Mouse (Mus musculus) liver, adult 2 months (tissue): ENCODE results near the gene Tma7. TPM values are rescaled to one million over a fixed set of nuclear protein-coding genes. Genes with fewer than 3 reads are reported as not detected.

ENCODE experiments used
- DNase-seq: peaks from one replicate; pipeline ENCODE4 v3.0.0-alpha.2; 2011; ENCODE audit warnings: low read depth, low spot score; ENCODE audit errors: extremely low read depth
- H3K27ac ChIP-seq: fragments of 200-500 bp; replicated peaks from 2 replicates; pipeline ENCODE4 v1.5.1; 2012; ENCODE audit warnings: low read depth, mild to moderate bottlenecking, control low read depth, inconsistent platforms, low read length; ENCODE audit not compliant: insufficient read depth
- H3K27me3 ChIP-seq: fragments of 200-500 bp; 2 replicates; pipeline ENCODE4 v1.6.1; 2012; ENCODE audit warnings: mild to moderate bottlenecking, moderate library complexity, low read length, inconsistent platforms; ENCODE audit not compliant: control insufficient read depth, insufficient read depth
- H3K36me3 ChIP-seq: fragments of 200-500 bp; 2 replicates; pipeline ENCODE4 v1.6.1; 2012; ENCODE audit warnings: low read length, inconsistent platforms; ENCODE audit not compliant: control insufficient read depth, insufficient read depth
- H3K4me1 ChIP-seq: fragments of 200-500 bp; 2 replicates; pipeline ENCODE4 v1.6.1; 2011; ENCODE audit warnings: low read length; ENCODE audit not compliant: control insufficient read depth, insufficient read depth
- H3K4me3 ChIP-seq: fragments of 200-500 bp; 2 replicates; pipeline ENCODE4 v1.5.1; 2011; ENCODE audit warnings: low read depth, mild to moderate bottlenecking, control low read depth, low read length, moderate library complexity; ENCODE audit not compliant: insufficient read depth
- H3K79me2 ChIP-seq: fragments of 200-500 bp; 2 replicates; pipeline ENCODE4 v1.6.1; 2012; ENCODE audit warnings: inconsistent platforms, mild to moderate bottlenecking, low read length, moderate library complexity; ENCODE audit not compliant: control insufficient read depth, insufficient read depth
- H3K9ac ChIP-seq: fragments of 200-500 bp; 2 replicates; pipeline ENCODE4 v1.6.1; 2012; ENCODE audit warnings: low read depth, mild to moderate bottlenecking, control low read depth, inconsistent platforms, low read length
- CTCF ChIP-seq: fragments of 200-500 bp; IDR thresholded peaks from 2 replicates; pipeline ENCODE4 v1.5.1; 2011; ENCODE audit warnings: low read depth, low read length, control low read depth
- POLR2A ChIP-seq: fragments of 200-500 bp; IDR thresholded peaks from 2 replicates; pipeline ENCODE4 v1.6.1; 2011; ENCODE audit warnings: low read length, control low read depth; ENCODE audit not compliant: insufficient read depth; ENCODE audit errors: extremely low read depth
- WGBS: fragments of 180-500 bp; shearing (Covaris S2); methylation state at CpG from one replicate; pipeline ENCODE4 v1.1.7; 2018; 5-methylcytosine and 5-hydroxymethylcytosine counted together
- polyA plus RNA-seq: library from polyadenylated mRNA; depleted of rRNA; stranded (reverse); fragments of >200 nt; gene quantifications from 2 replicates; pipeline ENCODE4 v1.2.3, GENCODE M21; 2012
- total RNA-seq: library from RNA; depleted of rRNA; stranded (reverse); fragments of >200 nt; gene quantifications from 2 replicates; pipeline ENCODE4 v1.2.3, GENCODE M21; 2014

Gene Tma7
- total and polyA plus RNA-seq, 2 experiments, result 23.3 to 54.7 TPM

- peak; percentile 61 for DNase-seq
- Histone ChIP-seq H3K9ac (0 out of 2 replicates have a peak overlapping the region, but pooled peaks have one; percentile 29), H3K27me3 (no peaks in the 10 kb centered on the region), H3K27ac (peak overlapping the region; percentile 60), H3K4me3 (no peak overlapping the region), H3K4me1 (peaks cover 26% of the 10 kb centered on the region), H3K36me3 (no peaks in the 10 kb centered on the region), H3K79me2 (peaks cover 12% of the 10 kb centered on the region)
- 23% methylated on average over 6 of the region's 6 CpGs for WGBS
- TF ChIP-seq CTCF (no peak), POLR2A (no peak)
Measured at GRCm38 (mm10) chr9:109097291-109097690, 14.9 kb upstream of the Tma7 start.

GRCm38 (mm10) chr9:109096856-109097255 is 14.5 kb upstream of the Tma7 start:
- Histone ChIP-seq H3K4me1 (peaks cover 26% of the 10 kb centered on the region), H3K4me3 (0 out of 2 replicates have a peak overlapping the region, but pooled peaks have one; percentile 3), H3K27ac (peak overlapping the region; percentile 60), H3K79me2 (peaks cover 12% of the 10 kb centered on the region), H3K27me3 (no peaks in the 10 kb centered on the region), H3K9ac (peak overlapping the region; percentile 29), H3K36me3 (no peaks in the 10 kb centered on the region)
- WGBS, result 26% methylated on average over 6 of the region's 6 CpGs
- no peak for DNase-seq
- no peak for TF ChIP-seq CTCF
- TF ChIP-seq POLR2A, result no peak

- TF ChIP-seq CTCF (no peak), POLR2A (no peak)
- H3K36me3 ChIP-seq, result no peaks in the 10 kb centered on the region
- H3K27ac ChIP-seq, result peak overlapping the region; percentile 60
- 22% methylated on average over 9 of the region's 9 CpGs for WGBS
- peaks cover 12% of the 10 kb centered on the region for H3K79me2 ChIP-seq
- H3K4me1 ChIP-seq, result peaks cover 26% of the 10 kb centered on the region
- H3K27me3 ChIP-seq, result no peaks in the 10 kb centered on the region
- H3K4me3 ChIP-seq, result peak overlapping the region; percentile 82
- DNase-seq, result peak; percentile 57
- peak overlapping the region; percentile 89 for H3K9ac ChIP-seq
Measured at GRCm38 (mm10) chr9:109096251-109096661, 13.9 kb upstream of the Tma7 start.

- H3K27me3 ChIP-seq, result no peaks in the 10 kb centered on the region
- peak within 1 kb of the TSS; percentile 82 for H3K4me3 ChIP-seq
- 0 out of 2 replicates have a peak, but pooled peaks have one; percentile 30 for TF ChIP-seq POLR2A
- no peak for TF ChIP-seq CTCF
- DNase-seq, result no peak
- 1% methylated on average over 99 of the region's 102 CpGs for WGBS
- no peaks in the 10 kb centered on the region for H3K36me3 ChIP-seq
- peaks cover 30% of the 10 kb centered on the region for H3K4me1 ChIP-seq
- peak within 1 kb of the TSS; percentile 92 for H3K27ac ChIP-seq
- H3K9ac ChIP-seq, result peak within 1 kb of the TSS; percentile 89
- peaks cover 12% of the 10 kb centered on the region for H3K79me2 ChIP-seq
Measured at GRCm38 (mm10) chr9:109095137-109095982, 13.0 kb upstream of the Tma7 start, which contains the start of gene Plxnb1. Gene Plxnb1 (plus strand): TSS chr9:109095389.

- Histone ChIP-seq H3K79me2 (peaks cover 8% of the 10 kb centered on the region), H3K9ac (peak overlapping the region; percentile 72), H3K36me3 (no peaks in the 10 kb centered on the region), H3K27me3 (no peaks in the 10 kb centered on the region), H3K4me3 (peak overlapping the region; percentile 82), H3K4me1 (peaks cover 34% of the 10 kb centered on the region), H3K27ac (peak overlapping the region; percentile 92)
- TF ChIP-seq CTCF, result no peak
- TF ChIP-seq POLR2A, result no peak
- 4% methylated on average over 21 of the region's 21 CpGs for WGBS
- DNase-seq, result peak; percentile 71
Measured at GRCm38 (mm10) chr9:109094553-109095136, 12.3 kb upstream of the Tma7 start.
